Mouse (Mus musculus) CD8-positive naive resting alpha-beta T cell, adult 2 months (primary cell): ENCODE measurements around the gene Tmem63a.

Source experiments
- DNase-seq, 2 experiments: peaks; one replicate each; pipeline ENCODE4 v3.0.0; 2022; ENCODE audit warnings: low read depth in 2 of 2, low spot score in 2 of 2

Gene Tmem63a

DNA sequence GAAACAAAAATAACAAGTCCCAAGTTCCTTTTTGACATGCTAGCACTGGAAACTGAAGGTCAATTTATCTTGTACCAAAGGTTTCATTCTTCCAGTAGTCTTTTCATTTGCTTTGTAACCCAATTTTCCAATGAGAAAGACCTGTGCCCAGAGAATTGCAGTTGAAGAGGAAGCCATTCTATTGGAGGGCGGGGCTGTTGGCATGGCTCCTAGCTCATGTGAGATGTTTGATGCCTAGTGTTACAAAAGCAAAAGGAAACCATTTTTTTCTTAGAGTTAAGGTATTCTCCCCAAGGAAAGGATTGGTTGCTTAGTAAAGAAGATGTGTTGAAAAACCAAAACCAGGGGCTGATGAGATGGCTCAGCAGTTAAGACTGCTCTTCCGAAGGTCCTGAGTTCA is 66.1 kb downstream of the Tmem63a start:
- DNase-seq = no peak

- DNase-seq = no peak
Measured at GRCm38 (mm10) chr1:181009011-181009590, 67.0 kb downstream of the Tmem63a start.

DNA sequence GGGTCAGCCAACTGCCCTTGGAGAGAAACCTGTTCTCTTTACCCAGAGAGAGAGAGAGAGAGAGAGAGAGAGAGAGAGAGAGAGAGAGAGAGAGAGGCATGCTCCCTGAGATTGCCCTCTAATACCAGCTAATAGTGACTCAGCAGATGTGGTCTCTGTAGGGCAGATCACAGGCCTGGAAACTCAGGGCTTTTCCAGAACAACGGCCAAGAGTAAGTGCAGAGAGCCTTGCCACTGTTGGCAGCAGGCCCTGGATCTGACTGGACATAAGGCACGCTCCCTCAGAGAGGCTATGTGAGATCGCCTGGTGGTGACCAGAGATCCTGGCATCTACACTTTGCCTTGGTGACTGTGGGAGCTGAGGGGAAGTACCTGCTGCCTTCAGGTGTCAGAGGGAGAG is 67.6 kb downstream of the Tmem63a start:
- DNase-seq = no peak

DNA sequence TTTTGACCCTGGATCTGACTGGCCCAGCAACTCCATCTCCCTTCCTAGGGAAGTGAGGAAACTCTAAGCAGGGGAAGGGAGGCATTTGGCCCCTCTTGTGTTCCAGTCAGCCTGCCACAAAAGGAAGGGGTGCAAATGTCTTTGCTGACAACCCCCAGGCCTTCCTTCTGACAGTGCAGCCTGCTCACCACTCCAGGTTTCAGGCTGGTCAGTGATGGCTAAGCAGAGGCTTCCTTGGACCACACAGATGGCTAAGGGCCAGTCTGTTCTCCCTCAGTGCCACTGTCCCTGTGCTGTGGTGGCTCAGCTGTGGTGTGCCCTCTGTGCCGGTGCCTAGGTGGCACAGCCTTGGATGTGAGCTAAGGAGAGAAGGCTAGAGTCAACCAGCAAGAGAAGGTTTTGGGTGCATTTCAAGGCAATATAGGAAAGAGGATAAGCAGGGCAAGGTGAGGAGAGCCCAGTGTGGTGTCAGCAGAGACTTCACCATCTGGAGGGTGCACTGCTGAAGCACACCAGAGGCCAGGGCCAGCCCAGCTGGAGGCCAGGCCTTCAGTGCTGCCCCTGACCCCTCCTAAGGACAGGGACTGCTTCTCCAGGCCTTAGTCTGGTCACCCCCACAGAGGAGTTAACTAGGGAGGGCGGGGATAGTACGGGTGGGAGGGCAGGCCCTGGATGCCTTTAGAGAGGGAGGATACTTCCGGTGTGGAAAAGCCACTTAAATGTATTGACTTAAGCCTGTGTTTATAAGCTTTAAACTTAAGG is 68.2 kb downstream of the Tmem63a start:
- no peak for DNase-seq

GRCm38 (mm10) chr1:181011601-181012000 is 69.5 kb downstream of the Tmem63a start:
- DNase-seq = no peak

- DNase-seq = no peak
Measured at GRCm38 (mm10) chr1:181012416-181012815, 70.3 kb downstream of the Tmem63a start.

GRCm38 (mm10) chr1:181013446-181013845 is 71.3 kb downstream of the Tmem63a start:
- DNase-seq = no peak

DNA sequence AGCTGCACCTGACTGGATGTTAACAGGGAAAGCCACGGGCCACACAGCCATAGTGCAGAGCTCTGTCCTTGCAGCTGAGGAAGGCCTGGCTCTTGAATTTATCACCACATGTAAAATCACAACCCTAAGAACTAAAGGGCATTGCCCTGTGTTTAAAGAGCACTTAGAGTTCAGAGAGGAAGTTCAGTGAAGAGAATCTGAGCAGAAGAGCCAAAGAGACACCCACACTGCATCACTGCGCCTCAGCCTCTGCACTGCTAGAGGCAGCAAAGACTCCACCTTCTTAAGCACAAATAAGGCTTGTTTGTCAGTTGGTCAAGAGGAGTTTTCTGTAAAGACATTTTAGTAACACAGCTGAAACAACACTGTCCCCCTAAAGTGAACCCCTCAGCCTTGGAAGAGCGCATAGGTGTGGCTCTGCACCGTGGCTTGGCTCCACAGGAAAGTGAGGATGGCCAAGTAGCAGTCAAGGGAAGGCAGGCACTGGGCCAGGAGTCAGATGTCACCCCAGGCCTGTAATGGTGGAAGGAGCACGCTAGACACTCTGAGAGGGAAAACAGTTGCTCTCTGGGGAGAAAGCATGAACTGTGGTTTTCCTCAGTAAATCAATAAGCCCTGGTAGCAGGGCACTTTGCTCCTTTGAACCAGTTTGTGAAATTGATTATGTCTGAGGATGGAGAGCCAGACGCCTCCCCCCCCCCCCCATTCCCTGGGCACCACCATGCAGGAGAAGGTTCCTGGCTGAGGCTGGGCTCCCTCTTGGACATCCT is 72.8 kb downstream of the Tmem63a start:
- DNase-seq = no peak

- no peak for DNase-seq
Measured at GRCm38 (mm10) chr1:181015558-181015957, 73.4 kb downstream of the Tmem63a start.

DNA sequence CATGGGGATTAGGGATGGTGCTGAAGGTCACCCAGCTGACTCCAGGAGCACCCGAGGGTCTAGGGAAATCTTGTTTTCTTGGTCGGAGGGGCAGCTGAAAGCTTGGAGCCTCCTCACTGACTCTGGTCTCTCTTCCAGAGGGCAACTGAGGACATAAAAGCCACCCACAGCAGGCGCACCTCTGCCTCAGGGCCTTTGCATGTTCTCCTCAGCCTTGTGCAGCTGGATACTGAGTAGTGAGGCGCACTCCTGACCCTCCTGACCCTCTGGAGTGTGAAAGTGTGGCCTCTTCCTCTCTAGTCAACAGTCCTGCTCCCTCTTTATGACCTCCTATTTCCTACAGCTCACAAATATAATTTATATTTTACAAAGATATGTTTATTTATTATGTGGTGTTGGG is 73.9 kb downstream of the Tmem63a start:
- DNase-seq = no peak

GRCm38 (mm10) chr1:181016532-181017131 is 74.5 kb downstream of the Tmem63a start:
- DNase-seq = peak in 1 of 2 experiments; percentile 56

DNA sequence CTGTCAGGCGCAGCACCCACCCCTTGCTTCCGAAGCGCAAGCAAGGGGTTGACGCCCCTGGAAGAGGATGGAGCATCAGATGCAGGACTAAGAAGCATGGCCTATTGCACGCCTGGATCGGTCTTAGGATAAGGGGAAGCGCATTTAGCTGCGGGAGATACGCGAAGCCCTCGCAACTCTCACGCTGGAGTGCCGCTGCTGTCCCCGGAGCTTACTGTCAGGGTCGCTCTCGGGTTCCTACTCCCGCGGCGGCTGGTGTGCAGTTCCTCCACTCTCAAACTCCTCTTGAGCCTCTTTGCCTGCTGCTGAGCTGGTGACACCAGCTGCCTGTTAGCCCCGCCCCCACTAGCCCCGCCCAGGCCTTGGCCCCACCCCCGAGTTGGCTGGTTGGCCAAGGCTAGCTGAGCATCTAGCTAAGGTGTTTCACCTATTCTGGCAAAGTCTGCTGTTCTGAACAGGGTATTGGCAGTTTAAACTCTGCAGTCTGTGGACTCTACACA is 75.1 kb downstream of the Tmem63a start:
- DNase-seq = peak; percentile 76 to 86

- DNase-seq = no peak
Measured at GRCm38 (mm10) chr1:181017890-181018420, 75.8 kb downstream of the Tmem63a start.

DNA sequence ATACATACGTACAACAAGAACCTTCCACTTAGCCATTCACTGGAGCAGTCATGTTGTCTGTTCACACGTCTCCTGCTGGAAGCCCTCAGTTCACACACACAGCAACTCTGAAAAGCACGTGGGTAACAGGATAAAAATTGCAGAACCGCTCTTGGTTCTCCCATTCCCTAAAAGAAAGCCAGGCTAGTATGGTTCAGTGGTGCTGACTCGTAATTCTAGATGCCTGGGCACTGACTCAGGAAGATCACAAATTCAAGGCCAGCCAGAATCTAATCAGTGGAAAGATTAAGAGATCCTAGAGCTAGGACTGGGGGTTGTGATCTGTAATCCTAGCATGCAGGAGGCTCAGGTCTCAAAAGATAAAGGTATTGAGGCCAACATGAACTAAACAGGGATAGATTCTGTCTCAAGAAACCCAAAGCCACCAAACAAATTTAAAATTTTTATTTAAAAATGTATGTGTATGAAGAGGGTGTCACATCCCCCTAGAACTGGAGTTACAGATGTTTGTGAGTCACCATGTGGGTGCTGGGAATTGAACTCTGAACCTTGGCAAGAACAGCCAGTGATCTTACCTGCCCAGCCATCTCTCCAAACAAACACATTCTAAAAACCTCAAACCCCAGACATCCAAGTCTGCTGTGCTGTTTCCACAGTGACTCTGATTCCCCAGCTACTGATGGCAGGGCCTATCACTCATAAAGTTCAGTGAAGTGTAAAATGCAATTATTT is 78.8 kb downstream of the Tmem63a start, which contains the start of gene Ephx1:
Gene Ephx1, minus strand, starts transcription at position 149 of the 732 bp plus-strand sequence.
- no peak for DNase-seq

DNA sequence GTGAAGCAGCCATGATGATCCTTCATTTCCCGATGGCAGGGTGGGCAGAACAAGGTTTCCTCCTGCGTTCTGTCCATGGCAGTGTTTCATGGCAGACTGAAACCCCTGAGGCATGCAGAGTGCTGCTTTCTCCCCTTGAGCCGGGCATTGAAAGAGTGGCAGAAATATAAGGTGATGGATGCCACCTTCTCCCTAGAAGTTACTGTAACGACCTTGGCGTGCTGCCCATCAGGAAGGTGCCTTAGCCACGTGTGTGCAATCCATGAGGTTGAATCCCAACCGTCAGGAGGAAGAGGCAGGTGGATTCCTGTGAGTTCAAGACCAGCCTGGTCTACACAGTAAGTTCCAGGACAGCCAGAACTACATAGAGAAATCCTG is 79.3 kb downstream of the Tmem63a start:
- DNase-seq = no peak

DNA sequence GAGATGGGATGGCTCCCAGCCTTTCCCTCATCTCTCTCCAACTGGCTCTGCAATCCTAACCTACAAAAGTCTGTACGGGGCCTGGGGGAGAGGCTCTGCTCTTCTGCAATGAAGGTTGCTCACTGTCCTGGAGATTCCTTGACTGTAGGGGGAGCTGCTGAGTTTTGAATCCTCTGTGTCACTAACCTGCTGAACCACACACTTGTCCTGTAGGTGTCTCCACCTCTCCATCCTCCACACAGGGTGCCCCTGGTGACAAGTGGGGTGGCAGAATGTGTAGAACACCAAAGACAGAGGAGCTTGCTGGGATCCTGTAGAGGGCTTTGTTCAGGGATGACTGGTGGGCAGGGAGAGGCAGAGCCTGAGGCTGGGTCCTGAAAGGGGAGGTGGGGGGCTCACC is 80.1 kb downstream of the Tmem63a start:
- DNase-seq = peak; percentile 82 to 90
